8 mouse cellular contexts compared by ENCODE assay signal in genomic region chr11:53351943-53352590, GRCm38 (mm10). TPM values are rescaled to one million over a fixed set of nuclear protein-coding genes. Genes with fewer than 3 reads are reported as not detected.
DNase-seq lines count a peak whose midpoint lies in the region; ATAC-seq and TF ChIP-seq lines count a peak whose summit lies in the region.

No protein-coding gene starts in this region.

- H3K27ac ChIP-seq in embryonic facial prominence, embryonic 15.5 days (replicated peaks), result peak overlapping the region; percentile 99
- peak overlapping the region; percentile 99 for H3K27ac ChIP-seq in intestine, postnatal 0 days (ENCODE audit: low read depth, low read length)

- no peaks in the 10 kb centered on the region for H3K4me1 ChIP-seq in embryonic facial prominence, embryonic 15.5 days
- H3K4me1 ChIP-seq in intestine, postnatal 0 days (replicated peaks; ENCODE audit: control insufficient read depth, insufficient read depth, low read length), result peaks cover 9% of the 10 kb centered on the region; the same call in 1 of the 2 replicates

- H3K79me2 ChIP-seq in myocyte (ENCODE audit: control insufficient read depth, insufficient read depth), result peaks cover 59% of the 10 kb centered on the region

- no peak for ATAC-seq in embryonic facial prominence, embryonic 15.5 days (ENCODE audit: insufficient number of reproducible peaks, low FRiP score, low TSS enrichment, low read depth)
- no peak for ATAC-seq in intestine, postnatal 0 days

- TF ChIP-seq POLR2A in myocyte (IDR thresholded peaks at IDR 0.05; ENCODE audit: insufficient read length, low read depth), result peak; percentile 1

- H3K4me3 ChIP-seq in embryonic facial prominence, embryonic 15.5 days (replicated peaks), result peak overlapping the region; percentile 93
- H3K4me3 ChIP-seq in intestine, postnatal 0 days (ENCODE audit: low read depth, low read length), result peak overlapping the region; percentile 89
- peak overlapping the region; percentile 96 for H3K4me3 ChIP-seq in myocyte

- H3K27me3 ChIP-seq in embryonic facial prominence, embryonic 15.5 days, result no peaks in the 10 kb centered on the region
- H3K27me3 ChIP-seq in intestine, postnatal 0 days (replicated peaks; ENCODE audit: control insufficient read depth, insufficient read depth, low read length), result no peaks in the 10 kb centered on the region
- H3K27me3 ChIP-seq in myocyte (ENCODE audit: control insufficient read depth, insufficient read depth, insufficient read length), result no peaks in the 10 kb centered on the region

- WGBS in embryonic facial prominence, embryonic 15.5 days, result 2% methylated on average over 14 of the region's 14 CpGs
- 5% methylated on average over 14 of the region's 14 CpGs for WGBS in intestine, postnatal 0 days

- H3K9ac ChIP-seq in embryonic facial prominence, embryonic 15.5 days, result peak overlapping the region; percentile 96
- H3K9ac ChIP-seq in intestine, postnatal 0 days (ENCODE audit: low read depth, low read length), result peak overlapping the region; percentile 95

- H3K4me2 ChIP-seq in embryonic facial prominence, embryonic 15.5 days (replicated peaks), result peak overlapping the region; percentile 71
- H3K4me2 ChIP-seq in intestine, postnatal 0 days (replicated peaks; ENCODE audit: low read depth), result peak overlapping the region; percentile 90
- peak overlapping the region; percentile 74 for H3K4me2 ChIP-seq in myocyte (ENCODE audit: low read depth)

- no peaks in the 10 kb centered on the region for H3K9me3 ChIP-seq in embryonic facial prominence, embryonic 15.5 days (replicated peaks)
- H3K9me3 ChIP-seq in intestine, postnatal 0 days (ENCODE audit: control insufficient read depth), result no peaks in the 10 kb centered on the region

- no peak overlapping the region for H3ac ChIP-seq in myocyte (ENCODE audit: control insufficient read depth, insufficient read length)

- DNase-seq in retina, embryonic 14.5 days (ENCODE audit: low spot score), result peak; percentile 20
- DNase-seq in retina, postnatal 1 day, result no peak
- DNase-seq in gastrocnemius, postnatal 4 days (ENCODE audit: low spot score in 2 of 2), result no peak
- no peak for DNase-seq in embryo, embryonic 9.5 days (ENCODE audit: extremely low spot score)
- no peak for DNase-seq in cerebellum, postnatal 36 days

- no peak for TF ChIP-seq CTCF in intestine, postnatal 0 days (IDR thresholded peaks at IDR 0.05; ENCODE audit: low read depth)

- H3K36me3 ChIP-seq in embryonic facial prominence, embryonic 15.5 days, result peaks cover 3% of the 10 kb centered on the region; the same call in 1 of the 2 replicates
- no peaks in the 10 kb centered on the region for H3K36me3 ChIP-seq in intestine, postnatal 0 days (ENCODE audit: control insufficient read depth, insufficient read depth)
- peaks cover 7% of the 10 kb centered on the region for H3K36me3 ChIP-seq in myocyte (ENCODE audit: control insufficient read depth, insufficient read depth)

TF ChIP-seq in myocyte, 11 proteins besides CTCF, POLR2A, EP300 and RAD21:
- TF ChIP-seq USF1 (IDR thresholded peaks at IDR 0.05; ENCODE audit: low read depth) (no peak), SRF (IDR thresholded peaks at IDR 0.05; ENCODE audit: control insufficient read depth, insufficient read length, low read depth) (no peak), TCF12 (IDR thresholded peaks at IDR 0.05; ENCODE audit: insufficient read depth, poor library complexity, severe bottlenecking) (no peak), TCF3 (IDR thresholded peaks at IDR 0.05; ENCODE audit: insufficient read length, low read depth) (no peak), CEBPB (IDR thresholded peaks at IDR 0.05; ENCODE audit: insufficient read depth, poor library complexity, severe bottlenecking) (no peak), MYOG (IDR thresholded peaks at IDR 0.05; ENCODE audit: control insufficient read depth in 1 of 3, insufficient read depth in 1 of 3, insufficient read length in 2 of 3, low read depth in 2 of 3) (no peak), POLR2AphosphoS2 (IDR thresholded peaks at IDR 0.05; ENCODE audit: insufficient read length, low read depth) (no peak), MYOD1 (IDR thresholded peaks at IDR 0.05; ENCODE audit: control insufficient read depth in 1 of 3, insufficient read length in 2 of 3, low read depth in 2 of 3) (no peak), REST (IDR thresholded peaks at IDR 0.05; ENCODE audit: insufficient read depth, insufficient read length) (no peak), MAX (IDR thresholded peaks at IDR 0.05; ENCODE audit: low read depth) (no peak), E2F4 (IDR thresholded peaks at IDR 0.05; ENCODE audit: insufficient read depth) (no peak)

RNA-seq across cellular contexts. Expression of gene Aff4, which starts 1.4 kb away (rescaled TPM):
- 43.1 and 50.3 TPM in 2 replicates for polyA plus RNA-seq in embryonic facial prominence, embryonic 15.5 days (2015; fragmentation: Nextera tagmentation; extraction: Ambion mirVana)
- polyA plus RNA-seq in intestine, postnatal 0 days (2015; fragmentation: Nextera tagmentation; extraction: Ambion mirVana), result 19.0 and 23.6 TPM in 2 replicates
- polyA plus RNA-seq in myocyte (2012; fragmentation: generic; extraction: Trizol), result 15.6 TPM
- total RNA-seq in gastrocnemius, postnatal 4 days (2021), result 100 to 1,000 TPM; 146 to 154 TPM

RNA-seq across cellular contexts. Expression of gene Zcchc10, which starts 27.6 kb away (rescaled TPM):
- 16.3 and 16.7 TPM in 2 replicates for polyA plus RNA-seq in embryonic facial prominence, embryonic 15.5 days (2015; fragmentation: Nextera tagmentation; extraction: Ambion mirVana)
- polyA plus RNA-seq in intestine, postnatal 0 days (2015; fragmentation: Nextera tagmentation; extraction: Ambion mirVana), result 10.1 and 10.8 TPM in 2 replicates
- 4.0 TPM for polyA plus RNA-seq in myocyte (2012; fragmentation: generic; extraction: Trizol)
- total RNA-seq in gastrocnemius, postnatal 4 days (2021), result 10 to 100 TPM; 10.5 to 10.7 TPM

RNA-seq across cellular contexts. Expression of gene Hspa4, which starts 51.8 kb away (rescaled TPM):
- 63.9 and 71.9 TPM in 2 replicates for polyA plus RNA-seq in embryonic facial prominence, embryonic 15.5 days (2015; fragmentation: Nextera tagmentation; extraction: Ambion mirVana)
- 65.8 and 67.6 TPM in 2 replicates for polyA plus RNA-seq in intestine, postnatal 0 days (2015; fragmentation: Nextera tagmentation; extraction: Ambion mirVana)
- 99.3 TPM for polyA plus RNA-seq in myocyte (2012; fragmentation: generic; extraction: Trizol)
- total RNA-seq in gastrocnemius, postnatal 4 days (2021), result 100 to 1,000 TPM; 107 to 124 TPM
